Mouse (Mus musculus): Measurements from ENCODE around the gene Tmem242. TPM values are rescaled to one million over a fixed set of nuclear protein-coding genes. Genes with fewer than 3 reads are reported as not detected.

Tmem242 gene
- total RNA-seq, 1 experiment from 2014 or later, result 121 TPM

DNA sequence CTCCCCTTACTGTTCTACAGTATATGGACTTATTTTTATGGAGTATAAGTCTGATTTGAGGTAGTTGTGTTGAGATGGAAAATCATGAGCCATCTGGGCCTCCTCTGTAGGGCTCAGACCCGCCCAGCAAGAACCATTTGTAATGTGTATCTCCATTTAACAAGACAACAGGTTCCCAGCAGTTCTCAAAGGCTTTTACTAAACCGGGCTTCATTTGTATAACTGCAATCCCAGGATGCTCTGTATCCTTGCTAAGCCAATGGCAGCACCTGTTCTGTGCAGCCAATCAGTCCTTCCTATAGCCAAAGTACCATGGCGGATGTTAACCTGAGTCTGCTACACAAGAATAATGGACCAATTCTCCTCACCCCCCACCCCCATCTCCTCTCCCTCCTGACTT lies 23.5 kb downstream of the Tmem242 start:
- no peak for DNase-seq

DNA sequence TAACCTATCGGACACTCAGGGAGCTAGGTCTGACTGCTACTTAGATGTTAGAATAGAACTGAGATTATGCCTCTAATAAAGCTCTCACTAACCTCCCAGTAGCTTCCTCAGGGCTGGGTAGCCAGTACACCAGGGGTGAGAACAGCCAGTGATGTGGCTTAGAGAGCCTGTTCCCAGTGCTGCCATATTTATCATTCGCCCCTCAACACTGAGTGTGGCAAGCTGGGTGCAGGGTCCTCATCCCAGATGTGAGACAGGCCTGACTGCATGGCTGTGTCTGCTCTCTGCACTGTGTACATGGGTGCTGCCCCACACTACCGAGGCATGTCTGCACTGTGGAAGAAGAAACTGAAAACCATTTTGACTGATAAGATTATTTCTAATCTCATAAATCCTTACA lies 26.0 kb downstream of the Tmem242 start:
- no peak for DNase-seq

DNA sequence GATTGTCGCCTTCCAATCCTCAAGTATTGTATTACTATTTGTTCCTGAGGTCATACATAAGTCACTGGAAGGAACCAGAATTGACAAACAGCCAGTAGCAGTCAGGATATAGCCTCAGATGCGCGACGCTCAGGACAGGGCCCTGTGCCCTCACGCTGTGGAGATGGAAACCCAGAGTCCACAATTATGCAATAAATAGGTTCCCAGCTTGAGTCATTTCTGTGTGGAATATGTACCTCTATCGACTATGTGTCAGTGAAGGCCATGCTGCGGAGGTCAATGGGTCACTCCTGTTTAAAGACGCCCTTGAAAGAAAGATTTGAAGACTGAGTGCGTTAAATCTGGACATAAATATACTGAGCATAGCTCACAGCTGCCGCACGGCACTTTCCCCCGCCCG lies 26.7 kb downstream of the Tmem242 start:
- DNase-seq, result no peak

DNA sequence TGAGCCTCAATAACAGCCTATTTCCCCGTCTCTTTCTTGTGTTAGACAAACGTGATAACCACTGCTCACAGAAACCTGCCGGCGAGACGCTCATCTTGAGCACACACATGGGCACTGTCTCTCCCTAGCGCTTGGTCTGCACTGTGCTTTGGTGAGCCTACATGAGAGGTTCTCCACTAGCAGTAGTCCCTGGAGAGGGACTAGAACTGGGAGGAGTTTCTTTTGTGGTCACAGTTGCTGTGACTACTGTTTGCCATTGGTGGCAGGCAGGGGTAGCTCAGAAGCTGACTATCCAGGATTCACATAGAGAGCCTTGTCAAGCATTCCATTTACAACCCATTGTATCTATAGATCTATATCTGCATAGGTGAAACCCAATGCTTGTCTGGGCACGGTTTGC lies 27.3 kb downstream of the Tmem242 start:
- DNase-seq, result no peak

DNA sequence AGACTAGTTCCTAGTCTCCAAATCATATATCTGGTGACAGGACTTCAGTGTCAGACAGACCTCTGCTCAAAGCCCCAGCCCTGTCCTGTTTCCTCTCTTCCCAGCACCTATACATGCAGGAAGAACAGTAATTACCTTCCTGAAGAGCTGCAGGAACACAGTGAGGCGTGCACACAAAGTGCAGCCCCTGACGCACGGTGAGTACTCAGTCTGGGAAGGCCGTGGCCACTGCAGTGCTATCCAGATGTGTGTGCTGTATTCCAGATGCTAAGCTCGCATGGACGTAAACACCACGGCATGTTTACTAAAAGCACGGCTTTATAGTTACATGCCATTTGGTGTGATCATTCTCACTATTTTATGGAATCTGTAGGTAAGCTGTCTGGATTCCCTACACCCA lies 27.8 kb downstream of the Tmem242 start:
- DNase-seq, result no peak

DNA sequence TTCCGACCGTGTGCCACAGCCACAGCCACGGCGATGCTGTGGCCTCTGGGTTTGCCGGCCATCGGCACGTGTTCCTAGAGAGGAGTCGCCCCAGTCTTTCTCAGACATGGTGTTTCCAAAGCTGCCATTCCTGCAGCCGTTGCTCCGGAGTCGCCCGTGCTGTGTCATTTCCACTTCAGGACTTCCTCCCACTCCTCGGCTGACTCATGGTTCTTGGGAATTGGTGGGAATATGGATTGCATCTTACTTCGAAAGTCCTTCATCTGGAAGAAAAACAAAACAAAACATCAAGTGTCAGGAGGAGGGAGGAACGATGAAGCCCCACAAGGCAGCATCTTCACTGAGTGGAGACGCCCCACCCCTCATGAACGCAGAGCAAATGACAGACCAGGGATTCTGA lies 28.9 kb downstream of the Tmem242 start:
- DNase-seq, result no peak

DNA sequence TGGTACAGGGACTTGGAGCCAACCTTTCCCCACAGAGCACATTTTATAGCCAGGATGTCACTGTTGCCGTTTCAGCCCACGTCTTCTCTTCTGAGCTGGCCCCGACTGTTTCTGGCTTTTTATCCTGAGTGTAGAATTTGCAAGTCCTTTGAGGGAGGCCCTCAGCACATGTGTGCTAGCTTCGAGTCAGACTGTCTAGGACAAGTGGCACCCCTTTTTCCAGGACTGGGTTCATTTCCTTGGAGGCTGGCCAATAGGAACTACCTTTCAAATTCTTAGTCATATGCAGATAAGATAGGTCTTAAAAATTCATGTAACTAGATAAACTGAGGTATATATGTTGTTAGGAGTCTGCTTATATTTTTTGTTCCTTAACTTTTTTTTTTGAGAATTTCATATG lies 29.7 kb downstream of the Tmem242 start:
- no peak for DNase-seq

DNA sequence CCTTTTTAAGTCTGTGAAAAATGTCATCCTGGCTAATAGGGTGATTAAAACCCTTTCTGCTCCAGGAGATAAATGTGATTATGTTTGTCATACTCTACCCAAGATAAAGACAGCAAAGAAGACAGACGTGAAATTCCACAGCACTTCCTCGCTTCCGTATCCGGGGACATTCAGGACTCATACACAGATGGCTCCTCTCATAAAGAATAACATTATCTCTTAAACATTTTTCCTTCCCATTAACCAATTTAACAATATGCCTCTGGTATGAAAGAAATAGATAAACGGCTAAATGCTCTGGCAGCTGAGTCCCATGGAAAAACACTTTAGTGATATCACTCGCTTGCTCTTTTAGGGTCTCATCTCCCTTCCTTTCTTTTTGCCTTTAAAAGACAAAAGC lies 33.0 kb downstream of the Tmem242 start:
- DNase-seq, result no peak

DNA sequence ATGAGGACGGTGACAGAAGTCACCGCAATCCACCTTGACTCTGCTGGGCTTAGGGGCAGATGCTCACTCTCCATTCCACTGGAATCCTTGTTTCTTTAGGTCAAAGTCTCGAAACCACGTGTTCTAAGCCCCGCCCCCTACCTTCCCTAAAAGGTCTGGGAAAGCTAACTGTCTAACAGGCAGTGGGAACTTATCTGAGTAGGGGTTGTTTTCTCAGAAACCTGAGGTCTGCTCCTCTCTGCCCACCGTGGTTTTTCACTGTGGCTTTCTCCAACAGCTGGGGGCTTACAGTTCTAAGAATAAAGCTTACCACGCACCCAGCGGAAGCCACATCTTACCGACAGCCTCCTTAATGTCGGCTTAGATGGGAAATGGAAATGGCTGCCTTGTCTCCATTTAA lies 33.5 kb downstream of the Tmem242 start:
- DNase-seq, result no peak

DNA sequence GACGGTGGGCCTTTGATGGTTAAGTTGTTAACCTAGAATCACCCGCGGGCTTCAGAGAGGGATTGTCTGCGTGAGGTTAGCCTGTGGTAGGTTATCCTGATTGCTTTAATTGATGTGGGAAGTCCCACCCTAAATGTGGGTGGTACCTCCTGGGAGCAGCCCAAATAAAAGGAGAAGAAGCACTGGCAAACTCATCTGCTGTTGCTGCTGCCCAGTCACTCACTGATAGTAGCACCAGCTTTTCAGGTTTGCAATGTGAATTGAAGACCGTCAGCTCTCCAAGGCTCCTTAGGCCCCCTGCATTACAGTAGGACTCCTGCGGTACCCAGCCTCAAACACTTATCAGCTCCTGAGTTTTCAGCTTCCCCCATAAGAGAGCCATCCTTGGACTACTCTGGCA lies 36.2 kb downstream of the Tmem242 start:
- DNase-seq, result no peak

DNA sequence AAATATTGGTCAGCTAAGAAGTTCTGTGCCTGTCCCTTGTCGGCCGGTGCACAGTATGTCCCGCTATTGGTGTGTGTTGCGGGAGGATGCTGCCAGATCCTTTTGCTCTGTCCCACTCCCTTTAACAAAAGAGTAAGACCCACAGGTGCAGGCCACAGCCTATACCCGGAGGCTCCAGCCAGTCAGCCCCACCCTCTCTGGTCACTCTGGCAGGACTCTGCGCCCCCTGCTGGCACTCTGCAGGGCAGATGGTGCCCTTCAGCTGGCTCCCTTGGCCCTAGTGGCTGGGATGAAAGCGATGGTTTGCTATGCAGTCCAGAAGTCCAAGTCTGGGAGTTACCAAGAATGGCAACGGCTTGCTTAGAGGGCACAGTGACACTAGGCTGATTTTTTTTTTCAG lies 37.4 kb downstream of the Tmem242 start:
- DNase-seq, result peak; percentile 94

DNA sequence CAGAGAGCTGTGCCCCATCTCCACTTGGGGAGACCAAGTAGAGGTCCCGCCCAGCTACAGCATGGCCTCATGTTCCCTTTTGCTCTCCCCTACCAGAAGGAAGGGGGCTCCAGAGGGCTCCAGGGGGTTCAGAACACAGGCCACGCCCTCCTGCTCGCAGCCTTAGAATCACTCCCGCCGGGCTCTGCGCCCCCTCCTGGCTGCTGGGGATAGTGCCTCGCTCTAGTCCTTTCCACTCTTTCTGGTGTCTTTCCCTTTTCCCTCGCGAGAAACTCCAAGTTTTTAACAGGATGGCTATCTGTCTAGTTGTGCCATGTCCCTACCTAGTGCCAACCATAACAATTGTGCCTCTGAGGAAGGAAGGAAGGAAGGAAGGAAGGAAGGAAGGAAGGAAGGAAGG lies 38.0 kb downstream of the Tmem242 start:
- DNase-seq, result peak; percentile 86

DNA sequence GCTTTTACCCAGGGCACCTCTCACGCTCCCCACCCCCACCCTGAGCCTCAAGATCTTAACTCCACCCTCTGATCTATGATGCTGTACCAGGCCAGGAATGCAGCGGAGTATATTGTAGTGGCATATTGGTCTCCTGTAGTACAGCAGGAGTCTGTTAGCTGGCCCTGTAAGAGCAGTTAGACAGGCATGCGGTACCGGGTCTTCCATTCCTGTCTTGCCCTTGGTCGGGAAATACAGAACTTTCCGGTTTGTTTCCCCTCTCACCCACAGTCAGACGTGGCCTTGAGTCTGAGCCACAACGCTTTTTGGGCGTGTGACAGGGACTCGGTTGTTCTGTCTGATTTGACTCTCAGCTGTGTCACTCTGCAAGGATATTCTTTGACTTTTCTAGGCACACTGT lies 38.8 kb downstream of the Tmem242 start:
- no peak for DNase-seq

DNA sequence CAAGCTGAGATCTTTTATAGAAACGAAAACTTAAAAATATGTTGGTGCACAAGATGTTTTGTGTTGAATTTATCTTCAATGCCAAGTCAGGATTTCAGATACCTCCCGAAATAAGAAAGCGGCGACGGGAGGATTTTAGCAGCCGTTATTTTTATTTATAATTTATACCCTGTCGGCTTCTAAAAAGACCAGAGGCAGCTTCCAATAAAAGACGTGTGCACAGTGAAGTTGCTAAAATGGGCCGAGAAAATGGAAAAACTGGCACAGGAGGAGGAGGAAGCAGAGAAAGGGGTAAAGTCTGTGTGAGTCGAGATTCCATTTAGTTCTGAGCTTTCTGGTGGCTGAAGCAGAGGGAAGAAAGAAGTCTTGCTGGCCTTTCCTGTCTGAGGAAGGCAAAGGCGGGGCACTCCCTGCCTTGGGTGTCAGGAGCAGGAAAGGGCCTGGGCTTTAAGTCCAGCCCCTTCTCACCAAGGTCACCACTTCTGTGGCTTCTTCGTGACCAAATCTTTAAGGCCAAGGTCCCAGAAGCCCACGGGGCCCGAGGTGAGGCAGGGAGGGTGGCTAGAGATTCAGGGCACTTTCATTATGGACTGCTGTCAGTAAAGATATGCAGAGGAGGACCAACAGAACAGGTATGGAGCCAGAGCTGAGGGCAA lies 39.5 kb downstream of the Tmem242 start:
- DNase-seq, result no peak

DNA sequence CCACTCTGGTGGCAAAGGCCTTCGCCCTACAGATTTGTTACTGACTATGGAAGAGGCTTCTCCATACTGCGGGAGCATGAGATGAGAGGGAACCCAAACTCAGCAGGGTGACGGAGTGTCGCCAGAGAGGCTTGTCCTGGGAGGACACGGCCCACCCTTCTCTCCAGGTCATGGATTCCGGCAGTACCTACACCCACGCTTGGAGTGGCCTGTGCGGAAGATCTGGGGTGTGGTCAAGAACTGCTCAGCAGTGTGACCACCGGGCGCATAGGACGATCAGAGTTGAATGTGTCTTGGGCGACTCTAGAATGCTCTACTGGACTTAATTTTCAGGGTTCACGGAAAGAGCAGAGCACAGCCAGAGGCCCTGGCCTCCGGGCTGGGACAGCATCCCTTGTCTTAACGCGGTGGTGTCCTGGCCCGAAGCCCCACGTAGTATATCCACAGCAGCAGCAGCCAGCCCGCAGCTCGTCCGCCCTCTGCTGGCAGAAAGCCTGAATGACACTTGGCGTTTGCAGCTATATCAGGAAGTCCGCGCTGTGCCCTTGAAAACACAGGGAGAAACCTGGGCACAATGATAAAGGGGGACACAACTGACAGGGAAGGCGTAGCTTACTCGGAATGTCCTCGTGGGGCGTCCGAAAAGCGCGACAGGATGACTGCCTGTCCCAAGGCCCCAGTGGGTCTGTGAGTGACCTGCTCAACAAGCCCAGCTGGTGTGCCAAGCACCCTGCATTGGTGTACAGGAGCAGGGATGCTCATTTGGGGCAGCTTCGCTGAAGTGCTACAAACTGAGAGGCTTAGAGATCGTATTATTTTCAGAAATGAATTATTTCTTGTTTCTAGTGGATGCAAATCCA lies 42.7 kb downstream of the Tmem242 start:
- peak; percentile 92 for DNase-seq

DNA sequence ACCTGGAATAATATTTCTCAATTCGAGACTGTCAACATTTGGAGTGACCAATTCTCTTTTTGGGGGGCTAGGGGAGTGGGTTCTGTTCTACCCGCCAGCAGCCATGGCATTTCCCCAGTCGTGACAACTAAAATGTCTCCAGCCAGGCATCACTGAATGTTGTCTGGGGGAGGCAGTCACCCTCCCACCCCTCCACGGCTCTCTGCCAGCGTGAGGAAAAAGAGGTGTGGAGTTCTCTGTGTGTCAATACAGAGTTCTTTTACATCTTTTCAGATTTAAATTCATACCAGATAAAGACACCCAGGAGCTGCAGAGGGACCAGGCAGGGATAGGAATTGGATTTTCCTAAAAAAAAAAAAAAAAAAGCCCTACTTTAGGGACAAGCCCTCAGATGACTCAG lies 43.8 kb downstream of the Tmem242 start:
- DNase-seq, result no peak

DNA sequence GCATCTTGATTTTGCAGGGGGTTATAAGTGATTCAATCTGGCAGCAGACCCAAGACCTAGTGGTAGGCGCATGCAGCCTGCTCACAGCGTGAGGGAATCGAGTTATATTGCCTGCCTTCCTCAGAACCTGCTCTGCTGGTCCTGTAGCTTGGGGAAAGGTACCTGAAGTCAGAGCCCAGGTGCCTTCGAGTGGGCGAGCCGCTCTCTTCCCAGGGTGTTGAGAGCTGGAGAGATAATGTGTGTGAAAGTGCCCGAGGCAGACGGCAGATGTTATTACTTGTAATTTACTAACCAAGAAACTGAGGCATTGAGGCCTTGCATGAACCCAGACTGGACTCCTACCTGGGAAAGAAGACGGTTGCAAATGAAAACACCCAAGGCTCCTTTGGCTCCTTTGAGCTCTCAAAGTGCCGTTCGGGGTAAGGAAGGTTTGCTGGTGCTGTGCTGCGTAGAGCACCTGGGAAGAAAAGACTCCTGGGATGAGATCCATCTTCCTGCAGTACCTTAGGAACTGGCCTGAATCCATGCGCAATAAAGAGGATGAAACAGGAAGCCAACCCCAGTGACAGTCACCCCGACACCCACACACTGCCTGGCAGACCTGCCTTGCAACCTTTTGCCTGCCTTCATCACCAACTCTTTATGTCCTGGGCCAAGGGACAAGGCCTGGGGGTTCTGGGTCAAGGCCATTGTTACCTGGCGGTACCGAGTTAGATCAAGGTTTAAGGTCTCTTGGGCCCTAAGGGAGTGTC lies 44.4 kb downstream of the Tmem242 start:
- no peak for DNase-seq

DNA sequence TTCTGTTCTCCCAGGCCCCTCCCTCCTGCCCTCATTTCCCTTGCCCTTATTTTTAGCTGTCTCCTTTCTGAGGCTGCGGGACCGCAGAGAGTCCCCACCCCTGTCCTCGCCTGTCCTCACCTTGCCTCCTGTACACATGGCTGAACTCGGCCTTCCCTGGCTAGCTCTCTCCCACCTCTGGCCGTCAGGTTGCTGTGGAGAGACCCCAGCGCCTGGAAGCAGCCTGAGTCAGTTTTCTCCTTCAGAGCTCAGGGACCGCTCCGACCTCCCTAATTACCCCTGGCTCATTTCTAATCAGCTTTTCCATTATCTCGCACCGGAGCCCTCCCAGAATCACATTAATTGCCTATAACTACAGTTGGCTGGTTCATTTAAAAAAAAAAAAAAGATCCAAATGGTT lies 49.4 kb downstream of the Tmem242 start:
- DNase-seq, result no peak

DNA sequence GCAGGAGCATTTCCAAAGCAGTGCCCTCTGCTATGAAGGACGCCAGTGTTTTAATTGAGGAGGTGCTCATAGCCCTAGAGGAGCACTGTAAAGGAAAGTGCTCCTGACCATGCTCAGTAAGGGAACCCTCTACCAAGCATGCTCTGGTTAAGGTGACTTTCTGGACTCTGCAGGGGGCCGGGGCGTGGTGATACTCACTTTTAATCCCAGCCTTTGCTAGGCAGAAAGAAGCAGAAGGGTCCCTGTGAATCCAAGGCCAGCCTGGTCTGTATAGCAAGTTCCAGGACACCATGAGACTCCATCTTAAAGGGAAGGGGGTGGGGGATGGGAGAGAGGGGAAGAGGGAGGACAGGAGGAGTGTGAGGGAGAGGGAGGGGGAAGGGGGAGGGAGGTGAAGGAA lies 51.7 kb downstream of the Tmem242 start:
- no peak for DNase-seq

DNA sequence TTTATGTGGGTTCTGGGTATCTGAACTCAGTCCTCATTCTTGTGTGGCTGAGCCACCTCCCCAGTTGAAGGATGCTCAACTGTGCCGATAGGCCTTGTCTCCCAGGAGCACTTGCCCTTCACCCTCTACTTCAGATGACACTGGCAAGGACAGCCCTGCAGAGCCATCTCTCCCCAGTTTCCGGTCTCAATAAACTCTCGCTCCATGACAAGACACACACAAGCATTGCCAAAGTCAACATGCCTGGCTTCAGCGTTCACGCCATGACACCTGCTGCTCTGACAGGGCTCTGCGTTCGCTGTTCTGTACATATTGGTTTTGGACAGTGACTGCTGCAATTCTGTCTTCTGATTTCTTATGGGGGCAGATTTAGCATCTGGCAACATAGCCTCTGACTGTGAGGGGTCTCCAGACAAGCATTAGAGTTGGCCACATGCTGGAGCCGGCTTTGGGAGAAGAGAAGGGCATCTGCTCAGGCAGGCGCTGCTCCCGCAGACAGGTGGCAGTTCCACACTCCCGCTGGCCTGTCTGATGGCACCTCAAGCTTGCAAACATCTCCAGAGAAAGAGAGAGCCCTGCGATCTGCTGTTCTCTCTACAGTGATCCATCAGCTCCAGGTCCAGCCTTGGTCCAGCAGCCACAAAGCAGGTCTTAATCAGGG lies 53.0 kb downstream of the Tmem242 start:
- DNase-seq, result no peak

DNA sequence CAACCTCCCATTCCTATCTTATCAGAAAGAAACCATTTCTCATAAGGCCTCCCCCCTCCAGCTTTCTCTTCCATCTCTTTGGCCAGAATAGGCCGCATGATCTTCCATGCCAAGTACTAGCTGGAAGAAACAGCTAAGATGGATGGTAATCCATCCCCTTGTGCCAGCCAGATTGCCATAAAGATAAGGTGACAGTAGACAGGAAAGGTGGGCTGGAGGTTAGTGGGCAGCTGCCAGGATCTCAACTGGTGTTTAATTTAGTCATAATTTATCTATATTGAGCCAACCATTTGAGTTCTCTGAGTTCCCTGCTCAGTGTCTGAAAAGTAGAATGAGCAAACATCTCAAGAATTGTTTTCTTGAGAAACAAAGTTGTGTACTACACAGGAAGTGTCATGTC lies 54.4 kb downstream of the Tmem242 start:
- no peak for DNase-seq

DNA sequence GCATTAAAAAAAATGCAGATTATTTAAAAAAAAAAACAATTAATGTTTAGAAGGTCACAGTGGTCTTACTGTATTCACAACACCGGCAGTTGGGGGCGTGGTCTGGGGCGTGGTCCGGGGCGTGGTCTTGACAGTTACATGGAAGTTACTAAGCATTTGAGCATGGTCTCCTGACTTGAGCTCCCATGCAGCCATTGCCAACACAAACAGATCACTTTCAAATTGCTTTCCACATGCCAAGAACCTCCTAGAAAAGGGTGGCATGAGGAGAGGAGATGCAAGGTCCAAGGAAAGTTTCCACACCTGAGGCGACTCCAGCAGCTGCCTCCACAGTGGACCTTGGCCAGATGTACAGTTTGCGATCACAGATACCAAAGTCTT lies 62.1 kb downstream of the Tmem242 start:
- peak; percentile 49 for DNase-seq
